Mouse (Mus musculus) heart, embryonic 13.5 days (tissue): Measurements from ENCODE around the gene Comt. TPM values are rescaled to one million over a fixed set of nuclear protein-coding genes. Genes with fewer than 3 reads are reported as not detected.
A peak's percentile ranks its signal among the peaks of the same experiment; 100 is the strongest.

Experiments
- ATAC-seq: fragments of 200-750 bp; cut with Nextera tagmentation; 2 replicates; pipeline ENCODE4 v1.8.0; 2017; ENCODE audit warnings: moderate TSS enrichment; ENCODE audit not compliant: insufficient number of reproducible peaks, low FRiP score, low TSS enrichment; ENCODE audit errors: extremely low read depth
- H3K27ac ChIP-seq: fragments of 300-500 bp; sonication (generic); replicated peaks from 2 replicates; pipeline ENCODE4 v1.5.1; 2015; ENCODE audit warnings: moderate library complexity, mild to moderate bottlenecking, inconsistent platforms
- H3K27me3 ChIP-seq: fragments of 300-500 bp; sonication (generic); replicated peaks from 2 replicates; pipeline ENCODE4 v1.6.1; 2015; ENCODE audit warnings: mild to moderate bottlenecking, inconsistent platforms
- H3K36me3 ChIP-seq: fragments of 300-500 bp; sonication (generic); 2 replicates; pipeline ENCODE4 v1.6.1; 2015; ENCODE audit warnings: mild to moderate bottlenecking, inconsistent platforms
- H3K4me1 ChIP-seq: fragments of 300-500 bp; sonication (generic); 2 replicates; pipeline ENCODE4 v1.6.1; 2015; ENCODE audit warnings: inconsistent platforms
- H3K4me2 ChIP-seq: fragments of 300-500 bp; sonication (generic); 2 replicates; pipeline ENCODE4 v1.6.1; 2015; ENCODE audit warnings: inconsistent platforms, mild to moderate bottlenecking, moderate library complexity
- H3K4me3 ChIP-seq: fragments of 300-500 bp; sonication (generic); 2 replicates; pipeline ENCODE4 v1.5.1; 2015; ENCODE audit warnings: moderate library complexity, mild to moderate bottlenecking, inconsistent platforms
- H3K9ac ChIP-seq: fragments of 300-500 bp; sonication (generic); 2 replicates; pipeline ENCODE4 v1.6.1; 2015; ENCODE audit warnings: inconsistent platforms, mild to moderate bottlenecking, moderate library complexity
- H3K9me3 ChIP-seq: fragments of 300-500 bp; sonication (generic); 2 replicates; pipeline ENCODE4 v1.6.1; 2016; ENCODE audit warnings: inconsistent platforms
- WGBS: fragments of 180-500 bp; shearing (Covaris S2); methylation state at CpG from one replicate; pipeline ENCODE4 v1.1.7; 2015; ENCODE audit warnings: mixed read lengths; 5-methylcytosine and 5-hydroxymethylcytosine counted together
- polyA plus RNA-seq: library from polyadenylated mRNA; unstranded; fragments of >200 nt; fragmentation: Nextera tagmentation; extraction: Ambion mirVana; gene quantifications from 2 replicates; pipeline ENCODE4 v1.2.1, GENCODE M21; 2015

Gene Comt
- polyA plus RNA-seq, 1 experiment from 2014 or later = 101 TPM

GRCm38 (mm10) chr16:18409776-18410175 lies 16.9 kb downstream of the Comt start:
- WGBS = 82% methylated on average over 4 of the region's 4 CpGs
- Histone ChIP-seq H3K9ac (peak overlapping the region; percentile 6; the same call in 1 of the 2 replicates), H3K9me3 (no peaks in the 10 kb centered on the region), H3K4me1 (peaks cover 40% of the 10 kb centered on the region), H3K27me3 (no peaks in the 10 kb centered on the region), H3K4me3 (no peak overlapping the region), H3K4me2 (no peak overlapping the region), H3K27ac (0 out of 2 replicates have a peak overlapping the region, but pooled peaks have one; percentile 8), H3K36me3 (peaks cover 84% of the 10 kb centered on the region)
- ATAC-seq = no peak

- no peaks in the 10 kb centered on the region for H3K9me3 ChIP-seq
- 45% methylated on average over 7 of the region's 7 CpGs for WGBS
- peaks cover 92% of the 10 kb centered on the region for H3K36me3 ChIP-seq
- H3K27me3 ChIP-seq = no peaks in the 10 kb centered on the region
- H3K9ac ChIP-seq = peak overlapping the region; percentile 42; the same call in 1 of the 2 replicates
- H3K4me2 ChIP-seq = no peak overlapping the region
- 0 out of 2 replicates have a peak, but pooled peaks have one; percentile 6 for ATAC-seq
- peaks cover 40% of the 10 kb centered on the region for H3K4me1 ChIP-seq
- H3K27ac ChIP-seq = peak overlapping the region; percentile 82
- H3K4me3 ChIP-seq = no peak overlapping the region
Observed at GRCm38 (mm10) chr16:18407912-18408311, 18.7 kb downstream of the Comt start.

DNA sequence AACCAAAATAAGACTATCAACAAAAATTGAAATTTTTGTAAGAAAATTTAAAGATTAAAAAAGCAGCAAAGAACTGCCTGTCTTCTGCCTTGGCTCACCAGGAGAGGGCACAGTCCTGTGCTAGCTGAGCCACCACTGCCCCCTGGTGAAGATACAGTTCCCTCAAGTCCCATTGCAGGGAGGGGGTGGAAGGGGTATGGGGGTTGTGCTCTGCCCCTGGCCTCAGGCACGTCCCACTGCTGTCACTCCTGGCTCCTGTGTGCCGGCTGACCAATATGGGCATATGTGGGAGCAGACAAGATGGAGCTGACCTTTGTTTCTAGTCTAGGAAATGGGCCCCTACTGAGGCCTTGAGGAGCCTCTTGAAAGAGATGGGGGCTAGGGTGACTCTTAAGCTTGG lies 20.4 kb downstream of the Comt start:
- 8% methylated on average over 2 of the region's 2 CpGs for WGBS
- H3K27me3 ChIP-seq = no peaks in the 10 kb centered on the region
- ATAC-seq = no peak; the same call in 1 of the 2 replicates
- H3K27ac ChIP-seq = no peak overlapping the region; the same call in 1 of the 2 replicates
- H3K4me1 ChIP-seq = peaks cover 37% of the 10 kb centered on the region
- peaks cover 93% of the 10 kb centered on the region for H3K36me3 ChIP-seq
- no peaks in the 10 kb centered on the region for H3K9me3 ChIP-seq
- H3K9ac ChIP-seq = no peak overlapping the region
- no peak overlapping the region for H3K4me2 ChIP-seq
- H3K4me3 ChIP-seq = no peak overlapping the region

DNA sequence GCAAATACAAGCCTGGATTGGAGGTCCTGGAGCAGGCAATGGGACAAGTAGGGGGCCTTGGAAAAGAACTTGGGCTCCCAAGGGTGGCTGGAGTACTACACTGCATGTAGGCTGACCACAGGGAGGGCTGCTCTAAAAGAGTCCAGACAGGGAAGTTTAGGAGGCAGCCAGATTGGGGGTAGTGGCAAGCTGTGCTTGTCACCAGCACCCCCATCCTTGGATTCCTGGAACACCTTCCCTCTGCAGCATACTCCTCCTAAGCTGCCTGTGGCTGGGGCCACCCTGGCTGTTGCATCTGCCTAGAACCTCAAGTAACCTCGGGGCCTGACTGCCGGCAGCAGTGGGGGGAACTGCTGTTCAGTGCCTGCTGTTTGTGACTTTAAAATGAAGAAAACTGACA lies 20.8 kb downstream of the Comt start:
- H3K27ac ChIP-seq = peak overlapping the region; percentile 48
- no peaks in the 10 kb centered on the region for H3K27me3 ChIP-seq
- 63% methylated on average over 2 of the region's 2 CpGs for WGBS
- H3K9me3 ChIP-seq = no peaks in the 10 kb centered on the region
- no peak overlapping the region for H3K4me2 ChIP-seq
- H3K4me3 ChIP-seq = no peak overlapping the region
- peaks cover 41% of the 10 kb centered on the region for H3K4me1 ChIP-seq
- ATAC-seq = no peak
- H3K36me3 ChIP-seq = peaks cover 91% of the 10 kb centered on the region
- peak overlapping the region; percentile 6; the same call in 1 of the 2 replicates for H3K9ac ChIP-seq

GRCm38 (mm10) chr16:18405091-18405854 lies 21.4 kb downstream of the Comt start:
- peaks cover 87% of the 10 kb centered on the region for H3K36me3 ChIP-seq
- no peak for ATAC-seq
- H3K9ac ChIP-seq = peak overlapping the region; percentile 6; the same call in 1 of the 2 replicates
- no peak overlapping the region for H3K4me3 ChIP-seq
- H3K9me3 ChIP-seq = no peaks in the 10 kb centered on the region
- no peaks in the 10 kb centered on the region for H3K27me3 ChIP-seq
- 83% methylated on average over 13 of the region's 13 CpGs for WGBS
- no peak overlapping the region for H3K4me2 ChIP-seq
- peak overlapping the region; percentile 48 for H3K27ac ChIP-seq
- H3K4me1 ChIP-seq = peaks cover 47% of the 10 kb centered on the region

- Histone ChIP-seq H3K9me3 (no peaks in the 10 kb centered on the region), H3K27me3 (no peaks in the 10 kb centered on the region), H3K4me3 (no peak overlapping the region), H3K4me1 (peaks cover 52% of the 10 kb centered on the region), H3K27ac (no peak overlapping the region), H3K4me2 (no peak overlapping the region), H3K9ac (0 out of 2 replicates have a peak overlapping the region, but pooled peaks have one; percentile 5), H3K36me3 (peaks cover 87% of the 10 kb centered on the region)
- WGBS = 85% methylated on average over 12 of the region's 12 CpGs
- ATAC-seq = no peak
Observed at GRCm38 (mm10) chr16:18403285-18403684, 23.4 kb downstream of the Comt start.

GRCm38 (mm10) chr16:18400472-18401216 lies 26.0 kb downstream of the Comt start:
- ATAC-seq = peak; percentile 26; the same call in 1 of the 2 replicates
- no peak overlapping the region for H3K4me3 ChIP-seq
- H3K4me1 ChIP-seq = peaks cover 46% of the 10 kb centered on the region
- no peaks in the 10 kb centered on the region for H3K9me3 ChIP-seq
- H3K36me3 ChIP-seq = peaks cover 84% of the 10 kb centered on the region
- peak overlapping the region; percentile 76 for H3K27ac ChIP-seq
- H3K27me3 ChIP-seq = no peaks in the 10 kb centered on the region
- peak overlapping the region; percentile 28 for H3K9ac ChIP-seq
- 42% methylated on average over 7 of the region's 7 CpGs for WGBS
- H3K4me2 ChIP-seq = no peak overlapping the region

DNA sequence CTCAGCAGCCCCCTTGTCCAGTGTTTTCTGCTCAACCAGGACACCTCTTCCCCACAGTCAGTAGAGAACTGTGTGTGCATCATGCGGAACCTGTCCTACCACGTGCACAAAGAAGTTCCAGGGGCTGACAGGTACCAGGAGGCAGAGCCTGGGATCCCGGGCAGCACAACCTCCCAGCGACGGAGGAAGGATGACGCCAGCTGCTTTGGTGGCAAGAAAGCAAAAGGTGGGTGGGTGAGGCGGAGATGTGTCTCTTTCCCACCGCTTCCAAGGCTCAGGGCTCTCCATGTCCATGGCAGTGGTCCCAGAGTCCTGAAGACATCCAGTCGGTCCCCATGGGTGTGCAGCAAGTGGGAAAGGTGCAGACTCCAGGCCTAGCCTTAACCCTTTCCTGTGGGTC lies 26.6 kb downstream of the Comt start:
- Histone ChIP-seq H3K36me3 (peaks cover 77% of the 10 kb centered on the region), H3K27me3 (no peaks in the 10 kb centered on the region), H3K4me3 (no peak overlapping the region), H3K4me2 (no peak overlapping the region), H3K9me3 (no peaks in the 10 kb centered on the region), H3K4me1 (peaks cover 46% of the 10 kb centered on the region), H3K27ac (peak overlapping the region; percentile 76), H3K9ac (peak overlapping the region; percentile 28; the same call in 1 of the 2 replicates)
- no peak for ATAC-seq
- WGBS = 64% methylated on average over 9 of the region's 9 CpGs

- Histone ChIP-seq H3K36me3 (peaks cover 47% of the 10 kb centered on the region), H3K4me2 (no peak overlapping the region), H3K4me3 (no peak overlapping the region), H3K9me3 (no peaks in the 10 kb centered on the region), H3K27ac (peak overlapping the region; percentile 98), H3K4me1 (peaks cover 70% of the 10 kb centered on the region), H3K27me3 (no peaks in the 10 kb centered on the region), H3K9ac (no peak overlapping the region)
- ATAC-seq = no peak
- 90% methylated on average over 27 of the region's 27 CpGs for WGBS
Observed at GRCm38 (mm10) chr16:18396791-18397621, 29.6 kb downstream of the Comt start.

- peaks cover 39% of the 10 kb centered on the region for H3K36me3 ChIP-seq
- H3K27ac ChIP-seq = peak overlapping the region; percentile 98
- H3K4me2 ChIP-seq = peak overlapping the region; percentile 90
- WGBS = 43% methylated on average over 2 of the region's 2 CpGs
- no peaks in the 10 kb centered on the region for H3K9me3 ChIP-seq
- ATAC-seq = no peak
- H3K27me3 ChIP-seq = no peaks in the 10 kb centered on the region
- peak overlapping the region; percentile 71 for H3K9ac ChIP-seq
- peaks cover 68% of the 10 kb centered on the region for H3K4me1 ChIP-seq
- H3K4me3 ChIP-seq = no peak overlapping the region
Observed at GRCm38 (mm10) chr16:18396201-18396600, 30.5 kb downstream of the Comt start.
